Mouse (Mus musculus): ENCODE results near the gene Mark3. TPM values are rescaled to one million over a fixed set of nuclear protein-coding genes. Genes with fewer than 3 reads are reported as not detected.

Mark3 gene
- polyA plus RNA-seq, 1 experiment from 2014 or later: 75.6 TPM

Other genes with a start within 250 kb of the Mark3 start
- 39.4 and 40.5 TPM in 2 replicates for gene Cdc42bpb, start 196.8 kb upstream of the Mark3 start, polyA plus RNA-seq (2016; fragmentation: Nextera tagmentation; extraction: Ambion mirVana)
- gene Lbhd2, start 167.7 kb upstream of the Mark3 start, polyA plus RNA-seq (2016; fragmentation: Nextera tagmentation; extraction: Ambion mirVana): 0.47 TPM in 1 of 2 replicates, not detected in the other
- gene Exoc3l4, start 157.5 kb upstream of the Mark3 start, polyA plus RNA-seq (2016; fragmentation: Nextera tagmentation; extraction: Ambion mirVana): 2.7 and 4.1 TPM in 2 replicates
- 1.2 and 1.5 TPM in 2 replicates for gene Tnfaip2, start 132.1 kb upstream of the Mark3 start, polyA plus RNA-seq (2016; fragmentation: Nextera tagmentation; extraction: Ambion mirVana)
- gene Gm266, start 88.7 kb upstream of the Mark3 start, polyA plus RNA-seq (2016; fragmentation: Nextera tagmentation; extraction: Ambion mirVana): 2.3 and 3.5 TPM in 2 replicates
- gene Eif5, start 36.5 kb upstream of the Mark3 start, polyA plus RNA-seq (2016; fragmentation: Nextera tagmentation; extraction: Ambion mirVana): 692 and 732 TPM in 2 replicates
- gene Ckb, start 97.8 kb downstream of the Mark3 start, polyA plus RNA-seq (2016; fragmentation: Nextera tagmentation; extraction: Ambion mirVana): 2,376 and 2,635 TPM in 2 replicates
- 11.8 and 13.2 TPM in 2 replicates for gene Trmt61a, start 103.6 kb downstream of the Mark3 start, polyA plus RNA-seq (2016; fragmentation: Nextera tagmentation; extraction: Ambion mirVana)
- gene Bag5, start 138.7 kb downstream of the Mark3 start, polyA plus RNA-seq (2016; fragmentation: Nextera tagmentation; extraction: Ambion mirVana): 62.0 and 64.0 TPM in 2 replicates
- gene Apopt1, start 138.7 kb downstream of the Mark3 start, polyA plus RNA-seq (2016; fragmentation: Nextera tagmentation; extraction: Ambion mirVana): 52.3 and 57.8 TPM in 2 replicates
- 382 and 402 TPM in 2 replicates for gene Klc1, start 184.3 kb downstream of the Mark3 start, polyA plus RNA-seq (2016; fragmentation: Nextera tagmentation; extraction: Ambion mirVana)
- gene Xrcc3, start 239.3 kb downstream of the Mark3 start, polyA plus RNA-seq (2016; fragmentation: Nextera tagmentation; extraction: Ambion mirVana): 7.4 and 7.9 TPM in 2 replicates
- 54.1 and 57.5 TPM in 2 replicates for gene Zfyve21, start 239.6 kb downstream of the Mark3 start, polyA plus RNA-seq (2016; fragmentation: Nextera tagmentation; extraction: Ambion mirVana)

All from midbrain, embryonic 12.5 days (tissue).